Mouse (Mus musculus) forebrain, postnatal 0 days (tissue): ENCODE results near the gene Eri3. TPM values are rescaled to one million over a fixed set of nuclear protein-coding genes. Genes with fewer than 3 reads are reported as not detected.

Source experiments
- ATAC-seq: fragments of 200-750 bp; cut with Nextera tagmentation; 2 replicates; pipeline ENCODE4 v1.8.0; 2017; ENCODE audit warnings: mild to moderate bottlenecking, moderate library complexity
- DNase-seq: peaks from one replicate; pipeline ENCODE4 v3.0.0-alpha.2; 2015
- H3K27ac ChIP-seq: fragments of 300-500 bp; sonication (generic); 2 replicates; pipeline ENCODE4 v1.5.1; 2014; ENCODE audit warnings: low read depth, mild to moderate bottlenecking, antibody characterized with exemption, low read length, moderate library complexity, mixed read lengths
- H3K27me3 ChIP-seq: fragments of 300-500 bp; sonication (generic); 2 replicates; pipeline ENCODE4 v1.6.1; 2014; ENCODE audit warnings: mild to moderate bottlenecking, low read length, mixed read lengths; ENCODE audit not compliant: insufficient read depth
- H3K36me3 ChIP-seq: fragments of 300-500 bp; sonication (generic); 2 replicates; pipeline ENCODE4 v1.6.1; 2014; ENCODE audit warnings: mild to moderate bottlenecking, moderate library complexity; ENCODE audit not compliant: insufficient read depth
- H3K4me1 ChIP-seq: fragments of 300-500 bp; sonication (generic); 2 replicates; pipeline ENCODE4 v1.6.1; 2014; ENCODE audit warnings: antibody characterized with exemption; ENCODE audit not compliant: insufficient read depth
- H3K4me2 ChIP-seq: fragments of 300-500 bp; sonication (generic); 2 replicates; pipeline ENCODE4 v1.6.1; 2014; ENCODE audit warnings: low read depth, mild to moderate bottlenecking, moderate library complexity
- H3K4me3 ChIP-seq: fragments of 300-500 bp; sonication (generic); 2 replicates; pipeline ENCODE4 v1.5.1; 2014; ENCODE audit warnings: low read depth, low read length, mixed read lengths
- H3K9ac ChIP-seq: fragments of 300-500 bp; sonication (generic); 2 replicates; pipeline ENCODE4 v1.6.1; 2014; ENCODE audit warnings: mild to moderate bottlenecking
- H3K9me3 ChIP-seq: fragments of 300-500 bp; sonication (generic); 2 replicates; pipeline ENCODE4 v1.6.1; 2016; ENCODE audit warnings: low read length
- CTCF ChIP-seq: sonication (generic); IDR thresholded peaks from 2 replicates; pipeline ENCODE4 v1.5.1; 2016; ENCODE audit warnings: antibody characterized with exemption, control low read depth, low read depth
- WGBS: fragments of 180-500 bp; shearing (Covaris S2); extraction: QIAGEN DNeasy Blood & Tissue Kit; methylation state at CpG from one replicate; pipeline ENCODE4 v1.1.7; 2014; 5-methylcytosine and 5-hydroxymethylcytosine counted together
- polyA plus RNA-seq: library from polyadenylated mRNA; unstranded; fragments of >200 nt; fragmentation: Nextera tagmentation; extraction: Ambion mirVana; gene quantifications from 2 replicates; pipeline ENCODE4 v1.2.1, GENCODE M21; 2015
- total RNA-seq: library from RNA; depleted of rRNA; stranded (reverse); fragments of >200 nt; gene quantifications from 2 replicates; pipeline ENCODE4 v1.2.3, GENCODE M21; 2014

Gene Eri3
- total and polyA plus RNA-seq, 2 experiments from 2014 or later: 269 to 379 TPM

GRCm38 (mm10) chr4:117655500-117655863, 105.3 kb downstream of the Eri3 start:
- WGBS: 36% methylated on average over 5 of the region's 5 CpGs

GRCm38 (mm10) chr4:117656961-117657360, 106.8 kb downstream of the Eri3 start:
- no peak overlapping the region for H3K4me2 ChIP-seq
- H3K9ac ChIP-seq: no peak overlapping the region
- no peak for TF ChIP-seq CTCF
- H3K27me3 ChIP-seq: no peaks in the 10 kb centered on the region
- WGBS: 24% methylated on average over 6 of the region's 6 CpGs
- ATAC-seq (peak; percentile 32), DNase-seq (no peak)
- H3K9me3 ChIP-seq: no peaks in the 10 kb centered on the region
- peaks cover 5% of the 10 kb centered on the region; the same call in 1 of the 2 replicates for H3K4me1 ChIP-seq
- peaks cover 11% of the 10 kb centered on the region; the same call in 1 of the 2 replicates for H3K36me3 ChIP-seq
- H3K4me3 ChIP-seq: no peak overlapping the region
- peak overlapping the region; percentile 64; the same call in 1 of the 2 replicates for H3K27ac ChIP-seq

More at GRCm38 (mm10) chr4:117655500-117655863, 105.3 kb downstream of the Eri3 start:
- peaks cover 5% of the 10 kb centered on the region; the same call in 1 of the 2 replicates for H3K4me1 ChIP-seq
- no peaks in the 10 kb centered on the region for H3K9me3 ChIP-seq
- TF ChIP-seq CTCF: no peak
- no peaks in the 10 kb centered on the region for H3K27me3 ChIP-seq
- no peak overlapping the region for H3K4me2 ChIP-seq
- H3K27ac ChIP-seq: no peak overlapping the region
- no peak overlapping the region for H3K9ac ChIP-seq
- peaks cover 3% of the 10 kb centered on the region; the same call in 1 of the 2 replicates for H3K36me3 ChIP-seq
- no peak overlapping the region for H3K4me3 ChIP-seq
- no peak for DNase-seq
- ATAC-seq: no peak

- 24% methylated on average over 4 of the region's 4 CpGs for WGBS
- no peaks in the 10 kb centered on the region for H3K27me3 ChIP-seq
- peak overlapping the region; percentile 64 for H3K27ac ChIP-seq
- ATAC-seq: peak; percentile 75
- peak; percentile 66 for DNase-seq
- H3K4me2 ChIP-seq: no peak overlapping the region
- no peak overlapping the region for H3K9ac ChIP-seq
- no peaks in the 10 kb centered on the region for H3K9me3 ChIP-seq
- H3K4me1 ChIP-seq: peaks cover 5% of the 10 kb centered on the region; the same call in 1 of the 2 replicates
- TF ChIP-seq CTCF: no peak
- peaks cover 11% of the 10 kb centered on the region; the same call in 1 of the 2 replicates for H3K36me3 ChIP-seq
- H3K4me3 ChIP-seq: no peak overlapping the region
These were observed 107.5 kb downstream of the Eri3 start for GRCm38 (mm10) chr4:117657646-117658045.

- Histone ChIP-seq H3K27ac (no peak overlapping the region), H3K4me2 (no peak overlapping the region), H3K4me3 (no peak overlapping the region), H3K9me3 (no peaks in the 10 kb centered on the region), H3K27me3 (no peaks in the 10 kb centered on the region), H3K9ac (no peak overlapping the region), H3K4me1 (peaks cover 5% of the 10 kb centered on the region; the same call in 1 of the 2 replicates), H3K36me3 (peaks cover 11% of the 10 kb centered on the region; the same call in 1 of the 2 replicates)
- TF ChIP-seq CTCF: peak; percentile 48; the same call in 1 of the 2 replicates
- no peak for DNase-seq
- 61% methylated on average over 14 of the region's 14 CpGs for WGBS
- no peak for ATAC-seq
These were observed 108.6 kb downstream of the Eri3 start for GRCm38 (mm10) chr4:117658582-117659444.

GRCm38 (mm10) chr4:117660001-117660400, 109.8 kb downstream of the Eri3 start:
- Histone ChIP-seq H3K4me1 (peaks cover 5% of the 10 kb centered on the region; the same call in 1 of the 2 replicates), H3K9me3 (no peaks in the 10 kb centered on the region), H3K9ac (no peak overlapping the region), H3K27ac (no peak overlapping the region), H3K27me3 (no peaks in the 10 kb centered on the region), H3K4me3 (no peak overlapping the region), H3K4me2 (no peak overlapping the region), H3K36me3 (peaks cover 11% of the 10 kb centered on the region; the same call in 1 of the 2 replicates)
- 88% methylated on average over 5 of the region's 5 CpGs for WGBS
- DNase-seq (no peak), ATAC-seq (no peak)
- no peak for TF ChIP-seq CTCF

GRCm38 (mm10) chr4:117664411-117665137, 114.4 kb downstream of the Eri3 start:
- no peak for TF ChIP-seq CTCF
- Histone ChIP-seq H3K9ac (no peak overlapping the region), H3K4me1 (no peaks in the 10 kb centered on the region), H3K27me3 (no peaks in the 10 kb centered on the region), H3K4me3 (no peak overlapping the region), H3K36me3 (peaks cover 11% of the 10 kb centered on the region; the same call in 1 of the 2 replicates), H3K9me3 (no peaks in the 10 kb centered on the region), H3K27ac (no peak overlapping the region), H3K4me2 (no peak overlapping the region)
- ATAC-seq: no peak
- DNase-seq: no peak
- WGBS: 78% methylated on average over 10 of the region's 10 CpGs
